Mouse (Mus musculus) kidney, postnatal 14 days (tissue): ENCODE measurements around the gene Prn.

ENCODE experiments used
- DNase-seq: peaks from one replicate; pipeline ENCODE4 v3.0.0; 2022; ENCODE audit warnings: mixed read lengths

Prn gene

GRCm38 (mm10) chr2:131907311-131907710, 2.4 kb upstream of the Prn start:
- DNase-seq = no peak

GRCm38 (mm10) chr2:131908351-131908861, 1.4 kb upstream of the Prn start:
- DNase-seq = peak; percentile 27

DNA sequence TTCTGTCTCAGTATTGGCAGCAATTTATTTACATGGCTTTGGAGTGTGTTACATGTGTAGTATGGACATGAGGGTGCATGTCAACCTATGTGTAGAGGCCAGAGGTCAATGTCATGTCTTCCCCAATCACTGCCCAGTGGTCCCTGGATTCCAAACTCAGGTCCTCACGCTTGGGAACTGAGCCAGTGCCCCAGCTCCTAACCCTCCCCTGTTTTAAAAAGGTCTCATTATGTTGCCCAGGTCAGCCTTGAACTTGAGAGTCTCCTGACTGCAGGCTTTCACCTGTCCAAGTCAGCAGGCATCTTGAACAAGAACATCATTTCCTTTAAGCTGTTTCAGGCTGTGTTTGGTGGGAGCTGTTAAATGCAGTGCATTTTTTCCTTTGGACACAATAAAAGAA, 851 bp upstream of the Prn start:
- no peak for DNase-seq

DNA sequence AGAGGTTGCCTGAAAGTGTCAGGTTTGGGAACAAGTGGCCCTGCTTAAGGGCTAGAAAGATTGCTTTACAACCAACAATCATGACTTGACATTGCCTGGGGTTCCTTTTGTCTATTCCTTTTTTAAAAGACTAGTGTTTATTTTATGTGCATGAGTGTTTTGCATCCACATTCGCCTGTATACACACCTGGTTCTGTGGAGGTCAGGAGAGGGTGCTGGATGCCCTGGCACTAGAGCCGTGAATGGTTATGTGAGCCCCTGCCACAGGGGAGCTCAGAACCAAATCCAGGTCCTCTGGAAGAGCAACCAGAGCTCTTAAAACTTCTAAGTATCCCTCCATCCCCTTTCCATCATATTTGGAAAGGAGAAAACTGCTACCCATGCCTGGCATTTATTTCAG, 1.1 kb downstream of the Prn start:
- no peak for DNase-seq

DNA sequence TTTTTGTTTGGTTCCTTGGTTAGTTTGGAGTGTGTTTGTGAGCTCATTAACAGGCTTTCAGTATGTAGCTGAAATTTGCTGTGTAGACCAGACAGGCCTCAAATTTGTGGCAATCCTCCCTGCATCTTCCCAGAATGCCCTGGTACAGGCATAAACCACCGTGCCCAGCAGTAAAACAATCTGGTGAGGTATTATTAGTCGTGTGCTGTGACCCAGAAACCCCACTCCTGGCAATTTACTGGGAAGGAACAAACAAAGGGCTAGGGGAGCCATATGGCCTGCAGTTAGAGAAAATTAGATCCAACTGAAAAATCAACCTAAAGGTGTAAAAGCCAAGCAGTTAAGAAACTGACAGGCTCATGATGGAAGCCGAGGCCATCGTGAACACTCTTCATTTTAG, 1.6 kb downstream of the Prn start:
- DNase-seq = no peak

DNA sequence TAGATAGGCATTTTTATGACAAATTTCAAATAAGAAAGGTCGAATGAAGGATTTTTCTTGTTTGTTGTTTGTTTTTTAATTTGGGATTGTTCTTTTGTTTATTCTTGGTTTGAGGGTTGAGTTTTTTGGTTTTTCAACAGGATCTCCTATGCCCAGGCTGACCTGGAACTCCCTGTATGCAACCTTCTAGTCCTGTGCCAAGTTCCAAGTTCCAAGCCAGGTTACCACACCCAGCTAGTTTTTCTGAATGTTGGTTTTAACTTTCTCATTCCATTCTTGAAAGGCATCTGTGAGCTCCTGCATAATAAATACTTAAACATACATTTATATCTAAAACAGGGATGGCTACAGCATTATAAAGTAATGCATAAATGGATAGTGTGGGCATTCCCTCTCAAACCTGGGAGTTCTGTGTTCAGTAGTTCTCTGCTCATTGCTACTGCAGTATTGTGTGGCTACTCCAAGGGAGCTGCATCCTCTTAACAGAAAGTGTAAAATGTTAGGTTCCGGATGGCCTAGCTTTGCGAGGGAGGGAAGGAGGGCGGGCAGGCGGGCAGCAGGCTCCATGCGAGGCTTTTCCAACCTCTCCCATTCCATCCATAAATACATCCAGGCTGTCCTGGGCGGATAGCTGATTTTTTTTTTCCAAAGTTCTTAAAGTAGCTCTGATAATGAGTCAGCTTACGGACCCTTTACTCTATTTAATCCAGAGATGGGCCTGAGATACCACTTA, 2.9 kb downstream of the Prn start:
- peak; percentile 3 for DNase-seq

GRCm38 (mm10) chr2:131932275-131932902, 22.6 kb downstream of the Prn start:
- DNase-seq = no peak

DNA sequence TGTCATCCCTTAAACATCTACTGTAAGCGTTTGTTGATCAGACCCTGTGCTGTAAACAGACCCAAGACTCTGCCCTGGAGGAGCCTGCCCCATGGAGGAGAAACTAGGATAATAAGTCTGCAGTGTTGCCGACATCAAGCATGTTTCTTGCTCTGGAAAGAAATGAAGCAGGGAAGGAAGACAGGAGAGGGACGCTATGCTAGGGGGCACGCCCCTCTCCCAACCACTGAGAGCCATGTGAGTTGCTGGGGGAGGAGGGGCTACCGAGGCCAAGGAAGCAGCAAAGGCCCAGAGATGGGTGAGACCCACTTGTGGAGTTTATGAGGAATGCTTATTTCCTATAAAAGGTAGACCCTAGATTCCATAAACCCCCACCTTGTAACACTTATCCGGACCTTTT, 23.3 kb downstream of the Prn start:
- no peak for DNase-seq

DNA sequence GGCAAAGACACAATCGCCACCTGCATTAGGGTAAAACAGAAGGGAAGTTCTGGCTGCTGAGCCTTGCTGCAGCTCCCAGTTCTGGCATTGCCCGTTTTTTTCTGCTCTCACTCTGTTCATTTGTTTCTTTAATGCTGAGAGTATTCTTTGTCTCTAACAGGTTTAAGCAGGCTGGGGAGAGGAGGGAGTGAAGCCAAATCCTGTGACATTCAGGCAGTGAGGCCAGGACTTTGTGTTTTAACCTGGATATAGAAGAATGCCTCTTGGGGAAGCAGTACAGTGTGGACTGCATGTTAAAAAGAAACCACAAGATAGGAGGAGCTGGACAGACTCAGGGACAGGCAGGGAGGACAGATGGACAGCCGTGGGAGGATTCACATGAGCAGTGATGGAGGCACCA, 23.8 kb downstream of the Prn start:
- DNase-seq = no peak

GRCm38 (mm10) chr2:131934243-131934642, 24.5 kb downstream of the Prn start:
- no peak for DNase-seq

DNA sequence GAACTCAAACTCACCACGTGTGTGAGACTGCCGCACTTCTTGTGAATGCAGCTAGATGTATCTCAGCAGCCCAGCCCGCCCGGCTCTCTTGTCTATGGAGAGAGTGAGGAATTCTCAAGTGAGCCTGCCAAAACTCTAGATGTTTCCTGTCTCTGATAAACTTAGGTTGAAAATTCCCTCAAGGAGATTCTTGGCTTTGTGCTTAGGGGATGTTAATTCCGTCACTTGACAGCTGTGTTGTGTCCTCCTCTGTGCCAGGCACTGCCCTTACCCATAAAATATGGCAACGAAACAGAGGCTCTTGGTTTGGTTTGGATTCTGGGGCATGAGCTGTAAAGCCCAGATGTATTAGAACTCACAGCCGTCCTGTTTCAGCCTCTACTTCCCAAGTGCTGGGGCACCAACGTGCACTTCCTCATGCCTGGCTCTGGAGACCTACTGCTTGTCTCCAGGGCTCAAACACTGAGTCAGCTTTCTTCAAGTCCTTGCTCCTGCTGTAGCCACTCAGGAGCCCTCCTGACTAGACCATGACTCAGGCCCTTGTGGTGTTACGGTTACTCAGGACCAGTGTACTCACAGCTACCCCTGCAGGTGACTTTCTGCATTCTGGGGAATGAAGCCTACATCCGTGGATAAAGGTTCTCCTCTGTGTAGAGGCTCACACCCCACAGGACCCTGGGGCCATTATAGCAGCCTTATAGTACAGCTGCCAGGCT, 25.8 kb downstream of the Prn start:
- no peak for DNase-seq

- no peak for DNase-seq
Measured at GRCm38 (mm10) chr2:131936410-131936809, 26.7 kb downstream of the Prn start.

GRCm38 (mm10) chr2:131939404-131940111, 29.8 kb downstream of the Prn start:
- peak; percentile 60 for DNase-seq

DNA sequence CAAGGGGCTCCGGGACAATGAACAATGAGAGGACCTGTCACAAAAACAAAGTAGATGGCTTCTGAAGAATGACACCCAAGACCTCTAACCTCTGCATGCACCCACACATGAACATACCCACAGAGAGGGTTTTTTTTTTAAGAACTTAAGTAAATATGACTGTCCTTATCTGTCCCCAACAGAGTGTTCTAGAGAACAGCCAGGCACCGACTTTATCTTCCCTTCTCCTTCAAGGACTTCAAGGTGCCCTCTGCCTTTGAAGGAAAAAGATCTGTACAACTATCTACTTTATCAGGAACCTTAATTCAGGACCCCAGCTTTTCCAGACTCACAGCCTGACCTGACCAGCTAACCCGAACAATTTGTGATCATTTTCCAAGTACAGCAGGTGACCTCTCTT, 30.7 kb downstream of the Prn start:
- no peak for DNase-seq

GRCm38 (mm10) chr2:131941501-131941900, 31.7 kb downstream of the Prn start:
- no peak for DNase-seq

DNA sequence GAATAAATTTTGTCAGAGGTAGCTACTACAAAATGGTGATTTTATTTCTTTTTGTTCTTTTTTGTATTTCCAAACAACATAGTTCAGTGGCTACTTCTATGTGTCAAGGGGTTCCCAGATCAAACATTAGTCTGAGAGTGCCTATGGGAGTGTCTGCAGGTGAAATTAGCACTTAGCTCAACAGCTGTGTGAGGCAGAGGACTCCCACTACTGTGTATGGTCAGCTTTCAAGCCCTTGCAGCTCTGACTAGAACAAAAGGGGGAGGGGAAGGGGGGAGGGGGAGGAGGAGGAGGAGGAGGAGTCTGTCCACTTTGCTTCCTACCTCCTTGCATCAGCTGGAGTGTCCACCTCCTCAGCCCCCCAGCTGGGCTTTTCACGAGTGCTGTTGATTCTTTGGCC, 34.6 kb downstream of the Prn start:
- DNase-seq = no peak

DNA sequence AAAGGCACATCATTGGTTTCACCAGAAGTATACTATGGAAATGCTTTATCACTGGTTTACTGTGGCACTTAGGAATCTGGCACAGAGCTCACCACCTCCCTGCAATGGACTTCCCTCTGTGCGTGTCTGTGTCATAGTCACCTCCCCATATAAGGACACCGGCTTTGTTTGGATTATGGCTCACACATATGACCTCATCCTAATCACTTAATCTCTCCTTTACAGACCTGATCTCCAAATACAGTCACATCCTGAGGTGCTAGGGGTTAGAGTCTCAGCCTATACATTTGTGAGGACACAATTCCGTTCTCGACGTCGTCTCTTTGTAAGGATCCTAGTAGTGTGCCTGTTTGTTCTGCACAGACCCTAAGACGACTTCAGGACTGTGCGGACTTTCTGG, 35.5 kb downstream of the Prn start:
- DNase-seq = no peak

DNA sequence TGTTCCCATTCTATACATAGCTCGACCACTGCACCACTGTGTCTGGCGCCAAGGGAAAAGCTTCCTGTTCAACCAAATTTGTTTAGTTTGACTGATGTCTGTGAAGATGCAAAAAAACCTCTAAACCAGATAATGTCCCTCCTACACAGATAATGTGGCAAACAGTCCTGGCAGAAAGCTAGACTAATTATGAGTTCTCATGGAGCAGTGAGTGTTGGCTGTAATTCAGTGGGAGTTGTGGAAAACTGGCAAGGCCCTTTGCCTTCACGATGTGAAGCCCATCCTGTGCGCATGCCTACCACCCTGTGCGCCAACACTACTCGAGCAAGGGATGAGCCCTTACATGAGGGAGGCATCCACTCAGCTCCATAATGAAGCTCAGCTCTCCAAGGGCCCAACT, 36.0 kb downstream of the Prn start:
- DNase-seq = no peak

GRCm38 (mm10) chr2:131946351-131946750, 36.6 kb downstream of the Prn start:
- DNase-seq = no peak

GRCm38 (mm10) chr2:131948156-131948555, 38.4 kb downstream of the Prn start:
- DNase-seq = no peak

DNA sequence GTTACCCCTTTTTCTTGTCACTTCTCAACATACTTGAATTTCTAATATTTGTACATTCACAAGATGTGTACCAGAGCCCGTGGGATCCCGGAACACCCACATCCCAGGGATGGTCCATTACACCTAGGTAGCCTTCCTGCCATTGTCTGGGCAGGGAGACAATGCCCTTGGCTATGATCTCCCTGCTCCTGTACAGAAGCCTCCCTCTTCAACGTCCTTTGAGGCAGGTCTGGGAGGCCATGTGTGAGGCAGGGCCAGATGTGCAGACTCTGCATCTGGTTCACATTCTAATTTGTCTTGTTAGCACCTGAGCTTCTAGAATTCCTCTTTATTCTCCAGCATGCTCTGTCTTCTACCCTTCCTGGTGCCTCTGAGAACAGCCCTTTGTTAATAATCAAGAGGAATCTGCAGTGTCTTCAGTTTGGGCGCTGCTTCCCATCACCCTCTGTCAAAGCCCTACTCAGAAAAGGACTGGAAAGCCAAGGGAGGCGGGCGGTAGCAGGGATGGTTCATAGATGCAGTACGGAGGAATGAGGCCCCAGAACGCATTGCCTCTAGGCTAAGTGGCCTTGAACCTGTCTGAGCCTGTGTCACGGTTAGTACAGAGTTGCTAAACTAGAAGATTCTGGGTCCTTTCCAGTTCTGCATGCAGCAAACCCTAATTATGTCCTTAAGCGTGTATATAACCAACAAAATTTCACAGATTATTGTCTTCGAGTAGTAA, 39.3 kb downstream of the Prn start:
- DNase-seq = no peak

- peak; percentile 72 for DNase-seq
Measured at GRCm38 (mm10) chr2:131949767-131950597, 40.2 kb downstream of the Prn start.
